Mouse (Mus musculus) ES-E14 (cell line): ENCODE measurements at regions not wholly inside any gene's neighbourhood (a gene's known extent, or its start where the extent isn't known, plus 50 kb on each side); places are given as distances from the start of the nearest gene placed in this dataset.

Experiments used
- DNase-seq: peaks from one replicate; pipeline ENCODE4 v3.0.0-alpha.2; 2013; ENCODE audit warnings: low read depth, low spot score
- H3K27ac ChIP-seq: 2 replicates; pipeline ENCODE4 v1.5.1; 2012; ENCODE audit warnings: low read depth, mild to moderate bottlenecking, low read length, moderate library complexity, mixed read lengths; ENCODE audit not compliant: poor library complexity, insufficient read depth, severe bottlenecking
- H3K36me3 ChIP-seq: 2 replicates; pipeline ENCODE4 v1.6.1; 2012; ENCODE audit warnings: mild to moderate bottlenecking, low read length, moderate library complexity, mixed read lengths; ENCODE audit not compliant: control insufficient read depth, poor library complexity, insufficient read depth, severe bottlenecking
- H3K4me1 ChIP-seq, 2 experiments: fragments of 150-350 bp in 1 of 2; sonication (generic) in 1 of 2; 2 replicates each; pipeline ENCODE4 v1.6.1; 2012; ENCODE audit warnings: low read length in 2 of 2, mild to moderate bottlenecking in 1 of 2, mixed read lengths in 1 of 2; ENCODE audit not compliant: control insufficient read depth in 2 of 2, insufficient read depth in 2 of 2, poor library complexity in 1 of 2
- H3K4me3 ChIP-seq, 2 experiments: fragments of 150-350 bp in 1 of 2; sonication (generic) in 1 of 2; 2 replicates each; pipeline ENCODE4 v1.5.1; 2012; ENCODE audit warnings: low read length in 2 of 2, low read depth in 1 of 2, mild to moderate bottlenecking in 1 of 2, mixed read lengths in 1 of 2; ENCODE audit not compliant: insufficient read depth in 1 of 2, poor library complexity in 1 of 2, severe bottlenecking in 1 of 2
- H3K9ac ChIP-seq: 2 replicates; pipeline ENCODE4 v1.6.1; 2012; ENCODE audit warnings: low read depth, mild to moderate bottlenecking, low read length, mixed read lengths; ENCODE audit not compliant: poor library complexity, insufficient read depth, severe bottlenecking
- H3K9me3 ChIP-seq: fragments of 150-350 bp; sonication (generic); 2 replicates; pipeline ENCODE4 v1.6.1; 2012; ENCODE audit warnings: low read depth, mild to moderate bottlenecking, low read length; ENCODE audit not compliant: control insufficient read depth, insufficient read depth
- CHD2 ChIP-seq: IDR thresholded peaks from 2 replicates; pipeline ENCODE4 v1.6.1; 2014; ENCODE audit warnings: mild to moderate bottlenecking, low read depth, low read length, inconsistent platforms
- HCFC1 ChIP-seq: IDR thresholded peaks from 2 replicates; pipeline ENCODE4 v1.6.1; 2012; ENCODE audit warnings: low read length, inconsistent platforms, borderline replicate concordance; ENCODE audit not compliant: insufficient read depth
- MAFK ChIP-seq: IDR thresholded peaks from 2 replicates; pipeline ENCODE4 v1.6.1; 2014; ENCODE audit warnings: mild to moderate bottlenecking, low read depth, low read length, inconsistent platforms; ENCODE audit not compliant: insufficient read depth
- ZC3H11A ChIP-seq: IDR thresholded peaks from 2 replicates; pipeline ENCODE4 v1.6.1; 2012; ENCODE audit warnings: low read depth, mild to moderate bottlenecking, inconsistent platforms, low read length, borderline replicate concordance
- ZNF384 ChIP-seq: IDR thresholded peaks from 2 replicates; pipeline ENCODE4 v1.6.1; 2012; ENCODE audit warnings: low read depth, low read length, inconsistent platforms
- in situ Hi-C, 2 experiments: fragments of 600-800 bp; cut with MboI; formaldehyde crosslinking; loops; one replicate each; pipeline ENCODE4 v1.15.1; 2025; ENCODE audit warnings: low sequenced_read_pairs in 2 of 2, inconsistent platforms in 1 of 2; ENCODE audit not compliant: unreplicated experiment in 2 of 2

GRCm38 (mm10) chr9:120675371-120676150 is 104.3 kb downstream of the Rpl14 start:
- DNase-seq, result no peak
- in situ Hi-C loops, result no loop called here
- H3K36me3 ChIP-seq, result no peaks in the 10 kb centered on the region
- H3K4me3 ChIP-seq, result peak overlapping the region; percentile 34 to 50; a peak in 3 of 4 replicates
- H3K9me3 ChIP-seq, result no peaks in the 10 kb centered on the region
- TF ChIP-seq ZC3H11A (no peak), ZNF384 (no peak), MAFK (no peak), CHD2 (no peak), HCFC1 (no peak)
- peak overlapping the region; percentile 49 for H3K9ac ChIP-seq
- H3K4me1 ChIP-seq, result peaks cover 26 to 33% of the 10 kb centered on the region in 2 experiments
- peak overlapping the region; percentile 9; the same call in 1 of the 2 replicates for H3K27ac ChIP-seq

DNA sequence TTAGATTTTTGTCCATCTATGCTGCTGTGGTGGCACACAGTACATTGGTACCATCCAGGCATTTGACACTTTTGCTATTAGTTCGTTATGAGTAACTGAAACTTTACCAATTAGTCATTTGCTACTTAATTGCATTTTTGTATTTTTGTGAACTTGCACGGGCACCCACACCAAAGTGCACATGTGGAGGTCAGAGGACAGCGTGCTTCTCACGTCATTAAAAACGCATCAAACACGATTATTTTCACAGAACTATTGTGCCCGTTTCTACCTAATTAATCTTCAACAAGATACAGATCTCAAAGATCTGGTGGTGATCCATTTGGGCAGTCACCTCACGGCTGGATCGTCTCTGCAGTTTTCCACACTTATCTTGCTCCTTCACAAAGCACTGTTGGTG is 105.1 kb downstream of the Rpl14 start:
- no peaks in the 10 kb centered on the region for H3K9me3 ChIP-seq
- DNase-seq, result no peak
- peaks cover 27 to 38% of the 10 kb centered on the region in 2 experiments for H3K4me1 ChIP-seq
- H3K9ac ChIP-seq, result no peak overlapping the region
- TF ChIP-seq HCFC1 (no peak), ZNF384 (no peak), CHD2 (no peak), ZC3H11A (no peak), MAFK (no peak)
- peak overlapping the region; percentile 1; the same call in 1 of the 2 replicates for H3K27ac ChIP-seq
- in situ Hi-C loops, result no loop called here
- H3K36me3 ChIP-seq, result no peaks in the 10 kb centered on the region
- H3K4me3 ChIP-seq, result peak overlapping the region; percentile 34 to 50; a peak in 1 of 4 replicates

GRCm38 (mm10) chr9:120676771-120677170 is 105.5 kb downstream of the Rpl14 start:
- Histone ChIP-seq H3K36me3 (no peaks in the 10 kb centered on the region), H3K9me3 (no peaks in the 10 kb centered on the region), H3K4me1 (peaks cover 27 to 39% of the 10 kb centered on the region in 2 experiments), H3K9ac (no peak overlapping the region), H3K4me3 (no peak overlapping the region), H3K27ac (peak overlapping the region; percentile 1; the same call in 1 of the 2 replicates)
- DNase-seq, result no peak
- in situ Hi-C loops, result no loop called here
- no peak for TF ChIP-seq ZC3H11A
- no peak for TF ChIP-seq HCFC1
- TF ChIP-seq ZNF384, result no peak
- no peak for TF ChIP-seq CHD2
- no peak for TF ChIP-seq MAFK

GRCm38 (mm10) chr9:120677216-120677615 is 106.0 kb downstream of the Rpl14 start:
- Histone ChIP-seq H3K4me1 (peaks cover 27 to 39% of the 10 kb centered on the region in 2 experiments), H3K27ac (no peak overlapping the region), H3K9me3 (no peaks in the 10 kb centered on the region), H3K9ac (no peak overlapping the region), H3K4me3 (no peak overlapping the region), H3K36me3 (no peaks in the 10 kb centered on the region)
- in situ Hi-C loops, result no loop called here
- no peak for DNase-seq
- no peak for TF ChIP-seq ZNF384
- no peak for TF ChIP-seq ZC3H11A
- no peak for TF ChIP-seq MAFK
- no peak for TF ChIP-seq CHD2
- no peak for TF ChIP-seq HCFC1
